10 mouse cellular contexts compared by ENCODE assay signal in the genomic region with DNA sequence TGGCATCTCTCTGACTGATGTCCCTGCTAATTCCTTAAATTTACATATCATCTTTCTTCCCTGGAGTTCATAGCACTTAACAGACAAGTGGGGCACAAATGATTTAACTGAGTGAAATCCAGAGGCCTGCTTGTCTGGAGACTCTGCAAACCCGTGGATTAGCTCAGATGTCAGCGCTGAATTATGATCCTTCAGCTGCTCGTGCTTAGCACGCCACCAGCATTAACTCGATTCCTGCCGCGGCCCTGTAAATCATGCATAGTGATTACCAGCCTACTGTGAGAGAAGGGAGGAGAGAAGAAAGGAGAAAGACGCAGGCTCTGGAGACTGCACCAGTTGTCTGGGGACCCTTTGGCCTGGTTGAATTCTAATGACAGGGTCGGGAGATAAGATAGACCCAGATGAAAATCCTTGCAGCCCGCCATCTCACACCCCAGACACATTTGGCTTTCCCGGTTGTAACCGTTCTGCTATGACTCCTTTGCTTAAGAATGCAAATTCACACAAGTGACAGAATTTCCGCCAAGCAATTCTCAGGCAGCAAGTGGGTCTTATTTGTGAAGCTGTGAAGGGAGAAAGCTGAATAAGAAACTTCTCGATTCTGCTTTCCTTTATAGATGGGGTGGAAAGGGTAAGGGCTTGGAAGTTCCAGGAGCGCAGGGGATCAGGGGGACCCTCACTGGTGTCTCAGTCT.
DNase-seq lines count a peak whose midpoint lies in the region; ATAC-seq lines count a peak whose summit lies in the region.
"Had no signal": no experiment of that assay in that cellular context is flagged by ENCODE, and none has a peak within 500 bp of the region (broad histone marks: within the 10 kb centered on the region; RNA-seq: fewer than 3 reads in every experiment).

No protein-coding gene starts in this region.

- H3K4me1 ChIP-seq in forebrain, embryonic 11.5 days (replicated peaks; ENCODE audit: control insufficient read depth, insufficient read depth, low read length): no peaks in the 10 kb centered on the region
- peaks cover 41% of the 10 kb centered on the region for H3K4me1 ChIP-seq in forebrain, embryonic 10.5 days
- peaks cover 22% of the 10 kb centered on the region for H3K4me1 ChIP-seq in midbrain, embryonic 15.5 days

- H3K4me3 ChIP-seq in forebrain, embryonic 11.5 days (ENCODE audit: low read depth, low read length): no peak overlapping the region
- no peak overlapping the region for H3K4me3 ChIP-seq in forebrain, embryonic 10.5 days
- no peak overlapping the region for H3K4me3 ChIP-seq in midbrain, embryonic 15.5 days

- peak overlapping the region; percentile 28; the same call in 1 of the 2 replicates for H3K27ac ChIP-seq in forebrain, embryonic 11.5 days (ENCODE audit: low read depth, low read length)
- H3K27ac ChIP-seq in forebrain, embryonic 10.5 days: no peak overlapping the region
- peak overlapping the region; percentile 61 for H3K27ac ChIP-seq in midbrain, embryonic 15.5 days

- WGBS in forebrain, embryonic 11.5 days: 47% methylated on average over 15 of the region's 15 CpGs
- WGBS in forebrain, embryonic 10.5 days: 64% methylated on average over 15 of the region's 15 CpGs
- WGBS in midbrain, embryonic 15.5 days: 19% methylated on average over 15 of the region's 15 CpGs

- H3K36me3 ChIP-seq in forebrain, embryonic 11.5 days (ENCODE audit: control insufficient read depth, insufficient read depth, low read length): no peaks in the 10 kb centered on the region
- 0 out of 2 replicates have a peak, but pooled peaks cover 13% of the 10 kb centered on the region for H3K36me3 ChIP-seq in forebrain, embryonic 10.5 days (replicated peaks)
- H3K36me3 ChIP-seq in midbrain, embryonic 15.5 days (replicated peaks): no peaks in the 10 kb centered on the region; the same call in 1 of the 2 replicates

- DNase-seq in forebrain, embryonic 11.5 days (ENCODE audit: low spot score): no peak
- DNase-seq in forebrain, embryonic 10.5 days (ENCODE audit: extremely low spot score, low spot score): no peak
- peak; percentile 81 for DNase-seq in MN1 (ENCODE audit: low spot score)
- DNase-seq in forelimb bud, embryonic 11.5 days (ENCODE audit: low read depth, low spot score): peak; percentile 53
- DNase-seq in adrenal gland, postnatal 25 days: no peak
- DNase-seq in layer of hippocampus, postnatal 14 days (ENCODE audit: low spot score in 2 of 2): no peak
- no peak for DNase-seq in cerebellum, adult 9-10 months
- DNase-seq: cerebellum, adult 11 months; kidney, postnatal 36 days had no signal

- H3K9ac ChIP-seq in forebrain, embryonic 11.5 days (ENCODE audit: low read length): no peak overlapping the region
- no peak overlapping the region for H3K9ac ChIP-seq in midbrain, embryonic 15.5 days

- ATAC-seq in forebrain, embryonic 11.5 days (replicated peaks; ENCODE audit: low FRiP score): no peak
- 0 out of 2 replicates have a peak, but pooled peaks have one; percentile 11 for ATAC-seq in midbrain, embryonic 15.5 days (replicated peaks)

- no peaks in the 10 kb centered on the region for H3K27me3 ChIP-seq in forebrain, embryonic 11.5 days (ENCODE audit: control insufficient read depth, insufficient read depth, low read length)
- peaks cover 18% of the 10 kb centered on the region for H3K27me3 ChIP-seq in forebrain, embryonic 10.5 days (ENCODE audit: poor library complexity, severe bottlenecking)
- H3K27me3 ChIP-seq in midbrain, embryonic 15.5 days (replicated peaks): no peaks in the 10 kb centered on the region

- H3K9me3 ChIP-seq in forebrain, embryonic 11.5 days (ENCODE audit: control insufficient read depth, low read length): no peaks in the 10 kb centered on the region
- peaks cover 3% of the 10 kb centered on the region; the same call in 1 of the 2 replicates for H3K9me3 ChIP-seq in forebrain, embryonic 10.5 days
- H3K9me3 ChIP-seq in midbrain, embryonic 15.5 days: no peaks in the 10 kb centered on the region

- no peak overlapping the region for H3K4me2 ChIP-seq in forebrain, embryonic 11.5 days (ENCODE audit: low read depth, low read length, severe bottlenecking)
- no peak overlapping the region for H3K4me2 ChIP-seq in midbrain, embryonic 15.5 days

Comparison
In these comparisons a context has a peak if more than half of its experiments do, and no peak if none do; other contexts are left out.
1. DNase-seq: peak in MN1 (single experiment) and forelimb bud, embryonic 11.5 days (single experiment); none in forebrain, embryonic 11.5 days (single experiment), forebrain, embryonic 10.5 days (single experiment), adrenal gland, postnatal 25 days (single experiment), layer of hippocampus, postnatal 14 days (0 of 2) and cerebellum, adult 9-10 months (single experiment).